Mouse (Mus musculus): ENCODE data around the gene Olfr733. TPM values are rescaled to one million over a fixed set of nuclear protein-coding genes. Genes with fewer than 3 reads are reported as not detected.

Gene Olfr733
- under 1 TPM in 1 of 2 experiments, not detected in 1; 0.06 TPM for polyA plus RNA-seq (2017; shearing (Covaris generic))

GRCm38 (mm10) chr14:50301422-50301821 lies at the start of gene Olfr733:
TSS of gene Olfr733 (minus strand) at chr14:50301522.

GRCm38 (mm10) chr14:50348796-50349195 lies 47.5 kb upstream of the Olfr733 start, which contains the start of gene Olfr735:
TSS of gene Olfr735 (minus strand) at chr14:50348872.

GRCm38 (mm10) chr14:50326661-50327060 lies 25.3 kb upstream of the Olfr733 start, which contains the start of gene Olfr734:
TSS of gene Olfr734 (minus strand) at chr14:50326761.

GRCm38 (mm10) chr14:50284106-50284505 lies 17.2 kb downstream of the Olfr733 start, which contains the start of gene Olfr732:
TSS of gene Olfr732 (minus strand) at chr14:50284206.

Other genes starting within 250 kb of the Olfr733 start
- under 1 TPM in 1 of 2 experiments, not detected in 1; 0.14 TPM for gene Olfr726, start 210.6 kb downstream of the Olfr733 start, polyA plus RNA-seq (2017; shearing (Covaris generic))
- under 1 TPM in 1 of 2 experiments, not detected in 1; 0.06 TPM for gene Olfr727, start 178.3 kb downstream of the Olfr733 start, polyA plus RNA-seq (2017; shearing (Covaris generic))
- not detected for gene Olfr728, start 158.8 kb downstream of the Olfr733 start, polyA plus RNA-seq (2017; shearing (Covaris generic))
- gene Olfr729, start 148.6 kb downstream of the Olfr733 start, polyA plus RNA-seq (2017; shearing (Covaris generic)), result under 1 TPM in 1 of 2 experiments, not detected in 1; 0.18 TPM
- not detected for gene Olfr730, start 113.3 kb downstream of the Olfr733 start, polyA plus RNA-seq (2017; shearing (Covaris generic))
- under 1 TPM; 0.04 to 0.08 TPM for gene Olfr731, start 59.7 kb downstream of the Olfr733 start, polyA plus RNA-seq (2017; shearing (Covaris generic))
- under 1 TPM in 1 of 2 experiments, not detected in 1; 0.17 TPM for gene Olfr732, start 17.3 kb downstream of the Olfr733 start, polyA plus RNA-seq (2017; shearing (Covaris generic))
- gene Olfr734, start 25.2 kb upstream of the Olfr733 start, polyA plus RNA-seq (2017; shearing (Covaris generic)), result not detected
- gene Olfr735, start 47.4 kb upstream of the Olfr733 start, polyA plus RNA-seq (2017; shearing (Covaris generic)), result not detected
- gene Tlr11, start 56.4 kb upstream of the Olfr733 start, polyA plus RNA-seq (2017; shearing (Covaris generic)), result not detected
- not detected for gene Olfr736, start 79.6 kb upstream of the Olfr733 start, polyA plus RNA-seq (2017; shearing (Covaris generic))
- not detected for gene Olfr738, start 106.0 kb upstream of the Olfr733 start, polyA plus RNA-seq (2017; shearing (Covaris generic))
- not detected for gene Olfr739, start 117.1 kb upstream of the Olfr733 start, polyA plus RNA-seq (2017; shearing (Covaris generic))
- not detected for gene Olfr740, start 144.0 kb upstream of the Olfr733 start, polyA plus RNA-seq (2017; shearing (Covaris generic))
- gene Olfr741, start 171.2 kb upstream of the Olfr733 start, polyA plus RNA-seq (2017; shearing (Covaris generic)), result under 1 TPM in 1 of 2 experiments, not detected in 1; 0.20 TPM
- gene Olfr742, start 202.1 kb upstream of the Olfr733 start, polyA plus RNA-seq (2017; shearing (Covaris generic)), result under 1 TPM in 1 of 2 experiments, not detected in 1; 0.16 TPM
- gene Olfr743, start 220.3 kb upstream of the Olfr733 start, polyA plus RNA-seq (2017; shearing (Covaris generic)), result not detected

All from activated CD4-positive, CD25-positive, alpha-beta regulatory T cell (primary cell).